Mouse (Mus musculus) adrenal gland, adult 2 months (tissue): ENCODE measurements around the gene Ppp1r1b. TPM values are rescaled to one million over a fixed set of nuclear protein-coding genes. Genes with fewer than 3 reads are reported as not detected.

Experiments used
- DNase-seq: peaks from one replicate; pipeline ENCODE4 v3.0.0; 2021
- long read RNA-seq: library from polyadenylated mRNA; stranded (forward); transcript quantifications from one replicate; pipeline ENCODE4 v2.0.0, GENCODE M21; 2021
- polyA plus RNA-seq: library from polyadenylated mRNA; depleted of rRNA; stranded (reverse); fragments of >200 nt; gene quantifications from 2 replicates; pipeline ENCODE4 v1.2.3, GENCODE M21; 2012; rRNA removed
- total RNA-seq, 2 experiments: library from RNA; stranded (reverse); gene quantifications; 2 replicates each; pipeline ENCODE4 v1.2.3; 2021

The Ppp1r1b gene
- total RNA-seq (under 1 TPM; 0.17 to 0.55 TPM), polyA plus RNA-seq (0.22 and 0.37 TPM in 2 replicates)
- long read RNA-seq, partial matches to known transcripts = 0 of 1 reads
- long read RNA-seq, other reads (novel, unspliced or antisense) = 0 of 1 reads

DNA sequence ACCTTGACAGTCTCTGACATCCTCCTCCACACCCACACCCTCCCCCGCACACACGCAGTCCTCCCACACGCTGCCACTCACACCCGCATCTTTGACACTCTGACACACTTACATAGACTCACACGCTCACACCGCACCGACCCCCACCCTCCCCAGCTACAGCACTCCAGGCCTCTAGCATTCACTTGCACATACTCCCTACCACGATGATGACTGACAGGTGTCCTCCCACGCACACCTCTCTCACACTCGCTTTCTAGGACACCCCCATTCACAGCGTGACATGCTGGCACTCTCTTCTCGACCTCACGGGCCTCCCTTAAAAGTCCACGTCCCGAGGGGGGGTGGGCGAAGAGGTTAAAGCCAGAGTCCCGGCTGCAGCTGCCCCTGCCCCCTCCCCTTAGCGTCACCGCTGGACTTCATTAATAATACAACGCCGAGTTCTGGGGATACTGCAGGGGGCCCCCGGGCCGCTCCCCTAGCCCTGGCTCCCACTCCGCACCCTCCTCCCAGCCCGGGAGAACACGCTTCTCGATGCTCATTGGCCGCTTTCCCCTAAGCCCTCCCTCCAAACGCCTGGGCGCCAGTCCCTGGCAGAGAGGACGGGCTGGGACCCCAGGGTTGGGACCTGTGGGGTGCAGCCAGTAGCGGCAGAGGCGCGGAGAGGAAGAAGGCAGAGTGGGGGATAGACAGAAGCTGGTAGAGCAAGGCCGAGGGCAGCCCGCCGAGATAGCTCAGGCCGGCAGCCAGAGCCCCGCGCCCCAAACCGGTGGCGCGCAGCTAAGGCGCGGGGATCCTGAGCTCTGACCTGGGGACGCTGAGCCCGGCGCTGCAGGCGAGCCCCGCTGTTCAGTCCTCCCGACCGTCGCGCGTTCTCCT is at the start of gene Ppp1r1b:
Gene Ppp1r1b (plus strand): TSS at position 322 of the 879 bp plus-strand sequence.
- peak; percentile 63 for DNase-seq

- DNase-seq = no peak
These were observed 49.6 kb upstream of the Ppp1r1b start for GRCm38 (mm10) chr11:98298484-98299205.

DNA sequence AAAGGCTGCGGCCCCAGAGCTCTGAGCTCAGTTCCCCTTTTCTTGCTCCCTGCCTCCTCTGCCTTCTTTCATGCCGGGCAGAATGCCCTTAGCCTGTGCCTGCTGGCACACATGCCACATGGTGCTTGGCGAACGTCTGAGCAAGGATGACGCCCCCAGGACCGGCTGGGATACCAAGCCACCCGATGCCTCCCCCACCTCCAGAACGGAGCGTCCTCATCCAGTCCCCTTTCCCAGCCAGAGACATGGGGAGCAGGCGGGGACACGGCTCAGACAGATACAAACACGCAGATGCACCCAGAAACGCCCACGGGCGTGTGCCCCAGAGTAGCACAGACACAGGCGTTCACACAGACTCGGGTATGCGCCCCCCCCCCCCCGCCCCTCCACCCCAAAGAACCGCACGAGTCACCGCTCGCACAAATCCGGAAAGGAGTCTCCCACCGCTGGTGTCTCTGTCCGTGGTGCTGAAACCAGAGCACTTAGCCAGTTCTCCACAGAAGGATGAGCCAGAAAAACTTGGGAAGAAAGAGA is 34.3 kb upstream of the Ppp1r1b start:
- peak; percentile 63 for DNase-seq

DNA sequence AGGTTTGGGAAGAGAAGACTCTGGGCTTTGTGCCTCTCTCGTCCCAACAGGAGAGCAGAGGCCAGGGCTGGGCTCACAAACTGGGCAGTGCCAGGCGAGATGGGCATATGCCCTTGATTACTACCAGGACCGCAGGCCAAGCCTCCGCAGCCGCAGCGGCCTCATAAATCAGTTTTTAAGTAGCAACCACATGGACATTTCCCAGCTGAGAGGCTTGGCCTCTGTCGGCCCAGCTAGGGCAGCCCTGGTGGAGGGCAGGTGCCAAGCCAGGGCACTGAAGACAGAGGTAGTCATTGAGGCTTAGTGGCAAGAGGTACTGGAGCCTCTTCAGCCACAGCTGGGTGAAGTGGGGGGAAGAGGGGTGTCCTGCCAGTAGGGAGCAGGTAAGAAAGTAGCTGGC is 30.7 kb upstream of the Ppp1r1b start:
- no peak for DNase-seq

- no peak for DNase-seq
These were observed 29.6 kb upstream of the Ppp1r1b start for GRCm38 (mm10) chr11:98318421-98319116.

- DNase-seq = no peak
These were observed 29.1 kb upstream of the Ppp1r1b start for GRCm38 (mm10) chr11:98319120-98319519.

DNA sequence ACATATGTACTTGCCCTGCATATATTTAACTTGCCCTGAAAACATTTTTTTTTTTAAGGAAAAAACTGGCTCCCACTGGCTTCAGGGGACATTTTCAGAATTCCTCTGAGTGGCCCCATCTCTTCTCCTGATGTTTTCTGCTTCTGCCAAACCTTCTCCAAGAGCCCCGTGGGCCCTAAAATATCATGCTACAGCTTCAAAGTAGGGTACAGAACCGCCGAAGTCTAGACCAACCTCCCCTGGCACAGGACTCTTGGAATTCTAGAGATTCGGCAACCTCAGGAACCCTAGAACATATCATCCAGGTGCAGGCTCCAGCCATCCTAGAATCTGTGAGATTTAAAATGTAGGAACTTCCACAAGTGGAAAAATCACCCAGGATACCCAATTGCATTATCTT is 28.7 kb upstream of the Ppp1r1b start:
- DNase-seq = no peak

GRCm38 (mm10) chr11:98319944-98320343 is 28.3 kb upstream of the Ppp1r1b start:
- DNase-seq = no peak

DNA sequence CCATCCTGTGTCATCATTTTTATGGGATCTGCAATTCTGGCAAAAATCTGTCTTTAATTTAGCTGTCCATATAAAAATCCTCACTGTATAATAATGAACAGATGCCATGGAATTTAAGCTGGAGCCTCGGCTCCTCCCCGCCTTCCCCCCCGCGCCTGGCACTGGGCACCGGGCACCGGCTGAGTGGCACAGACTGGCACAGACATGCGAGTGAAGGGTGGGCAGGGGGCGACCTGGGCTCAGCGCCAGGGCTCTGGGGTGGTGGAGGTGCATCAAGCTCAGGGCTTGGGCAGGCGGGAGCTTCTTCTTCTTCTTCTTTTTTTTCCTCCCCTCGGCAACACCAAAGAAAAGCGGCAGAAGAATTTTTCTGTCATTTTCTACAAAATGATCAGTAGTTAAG is 27.8 kb upstream of the Ppp1r1b start:
- DNase-seq = no peak

GRCm38 (mm10) chr11:98320806-98321676 is 27.2 kb upstream of the Ppp1r1b start:
- peak; percentile 29 for DNase-seq

GRCm38 (mm10) chr11:98321677-98322003 is 26.6 kb upstream of the Ppp1r1b start:
- no peak for DNase-seq

DNA sequence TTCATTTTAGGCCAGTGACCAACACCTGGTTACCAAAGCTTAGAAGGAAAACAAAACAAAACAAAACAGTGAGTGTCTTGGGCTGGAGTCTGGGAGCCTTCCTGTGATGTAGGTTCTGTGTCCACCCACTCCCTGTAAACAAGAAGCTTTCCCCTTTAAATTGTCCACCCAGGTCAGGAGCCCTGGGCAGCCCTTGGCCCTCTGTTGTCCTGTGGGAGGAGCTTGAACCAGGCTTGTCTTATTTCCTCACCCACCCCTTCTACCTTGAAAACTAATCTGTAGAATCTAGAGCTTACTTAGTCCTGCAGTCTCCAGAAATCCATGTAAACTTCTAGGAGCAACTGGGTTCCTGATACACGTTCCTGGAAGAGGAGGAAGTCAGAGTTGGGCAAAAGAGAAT is 26.0 kb upstream of the Ppp1r1b start:
- no peak for DNase-seq

- no peak for DNase-seq
These were observed 24.9 kb upstream of the Ppp1r1b start for GRCm38 (mm10) chr11:98323136-98323866.

DNA sequence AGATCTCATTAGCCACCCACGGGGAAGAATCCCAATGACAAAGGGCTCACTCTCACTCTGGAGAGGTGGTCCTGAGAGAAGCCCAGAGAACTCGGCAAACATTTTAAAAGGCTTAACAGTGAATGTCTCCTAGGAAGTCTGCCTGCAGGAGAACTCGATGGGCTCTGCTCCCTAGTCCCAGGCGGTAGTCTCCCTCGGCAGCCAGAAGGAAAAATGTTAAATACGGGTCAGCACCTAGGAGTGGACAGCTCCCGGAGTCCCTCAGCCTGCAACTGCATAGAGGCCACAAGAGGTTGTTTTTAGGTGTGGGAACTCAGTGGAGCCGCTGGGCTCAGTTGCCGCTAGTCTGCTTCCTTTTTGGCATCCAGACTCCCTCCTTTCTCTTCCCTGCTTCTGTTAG is 24.3 kb upstream of the Ppp1r1b start:
- DNase-seq = peak; percentile 43

DNA sequence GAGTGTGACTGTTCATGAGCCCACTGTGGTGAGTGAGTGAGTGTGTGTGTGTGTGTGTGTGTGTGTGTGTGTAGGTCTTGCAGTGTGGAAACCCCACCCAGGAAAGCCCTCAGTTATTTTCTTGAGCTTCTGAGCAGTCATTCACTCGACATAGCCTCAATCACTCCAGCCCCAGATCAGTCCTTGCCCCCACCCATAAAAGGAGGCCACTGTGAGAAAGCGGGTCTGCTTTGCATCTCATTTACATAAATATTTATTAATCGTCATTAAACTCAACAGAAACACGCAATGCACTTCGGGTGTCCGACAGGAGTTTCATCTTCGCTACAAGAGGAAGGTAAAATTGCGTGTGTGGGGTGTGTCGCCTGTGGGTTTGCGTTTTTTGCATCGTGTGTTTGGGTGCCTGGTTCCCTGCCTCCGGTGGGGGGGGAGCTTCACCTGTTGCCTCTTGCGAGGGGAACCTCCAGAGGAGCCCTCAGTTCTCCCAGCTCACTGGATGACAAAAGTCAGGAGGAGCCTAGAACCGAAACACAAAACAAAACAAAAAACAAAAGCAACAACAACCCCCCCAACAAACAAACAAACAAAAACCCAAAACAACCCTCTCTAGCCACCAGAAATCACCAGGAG is 22.9 kb upstream of the Ppp1r1b start:
- no peak for DNase-seq

- DNase-seq = no peak
These were observed 22.4 kb upstream of the Ppp1r1b start for GRCm38 (mm10) chr11:98325821-98326218.

DNA sequence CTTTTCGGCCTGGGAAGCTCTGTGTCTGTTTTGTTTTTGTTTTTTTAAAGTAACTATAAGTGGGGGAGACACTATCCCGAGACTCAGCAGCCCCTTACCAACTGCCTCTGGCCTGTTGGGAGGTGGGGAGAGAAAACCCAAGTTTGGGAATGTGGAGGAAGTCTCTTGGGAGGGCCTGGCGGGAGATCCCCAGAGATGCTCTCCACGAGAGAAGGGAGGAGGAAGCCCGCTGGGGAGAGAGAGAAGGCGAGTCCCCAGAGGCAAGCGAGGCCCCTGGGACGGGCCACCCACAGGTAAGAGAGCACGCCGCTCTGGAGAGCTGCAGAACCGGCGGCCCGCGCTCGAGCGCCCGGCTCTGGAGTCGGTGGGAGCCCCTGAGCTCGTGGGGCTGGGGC is 21.5 kb upstream of the Ppp1r1b start:
- no peak for DNase-seq

- peak; percentile 23 for DNase-seq
These were observed 20.8 kb upstream of the Ppp1r1b start for GRCm38 (mm10) chr11:98327136-98328030.

- peak; percentile 23 for DNase-seq
These were observed 20.2 kb upstream of the Ppp1r1b start for GRCm38 (mm10) chr11:98328031-98328370.
